Mouse (Mus musculus) heart, embryonic 16.5 days (tissue): ENCODE measurements around the gene Taf3. TPM values are rescaled to one million over a fixed set of nuclear protein-coding genes. Genes with fewer than 3 reads are reported as not detected.

ENCODE experiments used
- ATAC-seq: fragments of 200-750 bp; cut with Nextera tagmentation; replicated peaks from 2 replicates; pipeline ENCODE4 v1.8.0; 2017; ENCODE audit warnings: moderate number of reproducible peaks; ENCODE audit not compliant: insufficient read depth, low FRiP score; ENCODE audit errors: extremely low read depth
- H3K27ac ChIP-seq: fragments of 300-500 bp; sonication (generic); 2 replicates; pipeline ENCODE4 v1.5.1; 2014; ENCODE audit warnings: mild to moderate bottlenecking, low read length, control low read depth, moderate library complexity
- H3K27me3 ChIP-seq: fragments of 300-500 bp; sonication (generic); 2 replicates; pipeline ENCODE4 v1.6.1; 2014; ENCODE audit warnings: low read length, mixed read lengths; ENCODE audit not compliant: control insufficient read depth, insufficient read depth
- H3K36me3 ChIP-seq: fragments of 300-500 bp; sonication (generic); 2 replicates; pipeline ENCODE4 v1.6.1; 2014; ENCODE audit not compliant: control insufficient read depth, insufficient read depth
- H3K4me1 ChIP-seq: fragments of 300-500 bp; sonication (generic); 2 replicates; pipeline ENCODE4 v1.6.1; 2014; ENCODE audit warnings: low read length, mixed read lengths; ENCODE audit not compliant: control insufficient read depth, insufficient read depth
- H3K4me2 ChIP-seq: fragments of 300-500 bp; sonication (generic); 2 replicates; pipeline ENCODE4 v1.6.1; 2014; ENCODE audit warnings: low read depth, mild to moderate bottlenecking, control low read depth, low read length
- H3K4me3 ChIP-seq: fragments of 300-500 bp; sonication (generic); 2 replicates; pipeline ENCODE4 v1.5.1; 2014; ENCODE audit warnings: mild to moderate bottlenecking, control low read depth, low read length
- H3K9ac ChIP-seq: fragments of 300-500 bp; sonication (generic); 2 replicates; pipeline ENCODE4 v1.6.1; 2014; ENCODE audit warnings: low read length, control low read depth
- H3K9me3 ChIP-seq: fragments of 300-500 bp; sonication (generic); replicated peaks from 2 replicates; pipeline ENCODE4 v1.6.1; 2016; ENCODE audit warnings: low read length; ENCODE audit not compliant: control insufficient read depth
- WGBS: fragments of 180-500 bp; shearing (Covaris S2); extraction: QIAGEN DNeasy Blood & Tissue Kit; methylation state at CpG from one replicate; pipeline ENCODE4 v1.1.7; 2014; 5-methylcytosine and 5-hydroxymethylcytosine counted together
- polyA plus RNA-seq: library from polyadenylated mRNA; unstranded; fragments of >200 nt; fragmentation: Nextera tagmentation; extraction: Ambion mirVana; gene quantifications from 2 replicates; pipeline ENCODE4 v1.2.1, GENCODE M21; 2015

Gene Taf3
- polyA plus RNA-seq, 1 experiment from 2014 or later = 8.3 TPM

GRCm38 (mm10) chr2:9918691-9919471 is 129.5 kb downstream of the Taf3 start:
- Histone ChIP-seq H3K36me3 (peaks cover 9% of the 10 kb centered on the region), H3K27ac (no peak overlapping the region), H3K27me3 (no peaks in the 10 kb centered on the region), H3K9ac (no peak overlapping the region), H3K4me1 (no peaks in the 10 kb centered on the region), H3K4me2 (no peak overlapping the region), H3K9me3 (no peaks in the 10 kb centered on the region), H3K4me3 (no peak overlapping the region)
- 72% methylated on average over 17 of the region's 17 CpGs for WGBS
- ATAC-seq = no peak

GRCm38 (mm10) chr2:9917602-9918001 is 130.8 kb downstream of the Taf3 start:
- H3K27me3 ChIP-seq = no peaks in the 10 kb centered on the region
- WGBS = 86% methylated on average over 9 of the region's 9 CpGs
- H3K27ac ChIP-seq = no peak overlapping the region
- ATAC-seq = no peak
- no peak overlapping the region for H3K9ac ChIP-seq
- H3K4me1 ChIP-seq = no peaks in the 10 kb centered on the region
- H3K9me3 ChIP-seq = no peaks in the 10 kb centered on the region
- H3K4me3 ChIP-seq = no peak overlapping the region
- H3K4me2 ChIP-seq = no peak overlapping the region
- H3K36me3 ChIP-seq = peaks cover 9% of the 10 kb centered on the region

GRCm38 (mm10) chr2:9905995-9906394 is 142.4 kb downstream of the Taf3 start:
- Histone ChIP-seq H3K27ac (no peak overlapping the region), H3K27me3 (peaks cover 4% of the 10 kb centered on the region; the same call in 1 of the 2 replicates), H3K4me2 (peak overlapping the region; percentile 62), H3K36me3 (no peaks in the 10 kb centered on the region), H3K9me3 (no peaks in the 10 kb centered on the region), H3K4me3 (peak overlapping the region; percentile 38), H3K9ac (no peak overlapping the region), H3K4me1 (peaks cover 5% of the 10 kb centered on the region; the same call in 1 of the 2 replicates)
- WGBS = 4% methylated on average over 11 of the region's 11 CpGs
- no peak; the same call in 1 of the 2 replicates for ATAC-seq

- no peak for ATAC-seq
- H3K9ac ChIP-seq = no peak overlapping the region
Measured at GRCm38 (mm10) chr2:9903854-9904560, 144.4 kb downstream of the Taf3 start.

GRCm38 (mm10) chr2:9897846-9898245 is 150.6 kb downstream of the Taf3 start:
- Histone ChIP-seq H3K4me1 (peaks cover 3% of the 10 kb centered on the region; the same call in 1 of the 2 replicates), H3K27ac (no peak overlapping the region)
- WGBS = 28% methylated on average over 8 of the region's 8 CpGs

More at GRCm38 (mm10) chr2:9903854-9904560, 144.4 kb downstream of the Taf3 start:
- Histone ChIP-seq H3K4me1 (peaks cover 5% of the 10 kb centered on the region; the same call in 1 of the 2 replicates), H3K27ac (no peak overlapping the region), H3K36me3 (no peaks in the 10 kb centered on the region), H3K4me2 (no peak overlapping the region), H3K27me3 (peaks cover 8% of the 10 kb centered on the region), H3K9me3 (no peaks in the 10 kb centered on the region), H3K4me3 (no peak overlapping the region)
- WGBS = 55% methylated on average over 14 of the region's 14 CpGs

GRCm38 (mm10) chr2:9896097-9896770 is 152.2 kb downstream of the Taf3 start:
- 3% methylated on average over 22 of the region's 22 CpGs for WGBS
- H3K4me2 ChIP-seq = peak overlapping the region; percentile 3; the same call in 1 of the 2 replicates
- ATAC-seq = no peak
- no peak overlapping the region for H3K27ac ChIP-seq
- peaks cover 77% of the 10 kb centered on the region for H3K27me3 ChIP-seq
- no peak overlapping the region for H3K9ac ChIP-seq
- peak overlapping the region; percentile 11; the same call in 1 of the 2 replicates for H3K4me3 ChIP-seq
- H3K4me1 ChIP-seq = peaks cover 3% of the 10 kb centered on the region; the same call in 1 of the 2 replicates
- no peaks in the 10 kb centered on the region for H3K9me3 ChIP-seq
- H3K36me3 ChIP-seq = no peaks in the 10 kb centered on the region

More at GRCm38 (mm10) chr2:9897846-9898245, 150.6 kb downstream of the Taf3 start:
- no peak overlapping the region for H3K4me2 ChIP-seq
- H3K36me3 ChIP-seq = no peaks in the 10 kb centered on the region
- no peak overlapping the region for H3K4me3 ChIP-seq
- ATAC-seq = no peak
- H3K9me3 ChIP-seq = no peaks in the 10 kb centered on the region
- H3K27me3 ChIP-seq = peaks cover 68% of the 10 kb centered on the region
- H3K9ac ChIP-seq = no peak overlapping the region

- Histone ChIP-seq H3K36me3 (no peaks in the 10 kb centered on the region), H3K9me3 (no peaks in the 10 kb centered on the region), H3K4me3 (no peak overlapping the region), H3K9ac (no peak overlapping the region), H3K27me3 (peaks cover 82% of the 10 kb centered on the region), H3K27ac (no peak overlapping the region), H3K4me1 (peaks cover 3% of the 10 kb centered on the region; the same call in 1 of the 2 replicates), H3K4me2 (no peak overlapping the region)
- WGBS = 3% methylated on average over 19 of the region's 19 CpGs
- no peak for ATAC-seq
Measured at GRCm38 (mm10) chr2:9894836-9895593, 153.4 kb downstream of the Taf3 start.

- H3K4me3 ChIP-seq = no peak overlapping the region
- H3K9me3 ChIP-seq = no peaks in the 10 kb centered on the region
- WGBS = 5% methylated on average over 6 of the region's 6 CpGs
- no peaks in the 10 kb centered on the region for H3K36me3 ChIP-seq
- no peak for ATAC-seq
- peaks cover 87% of the 10 kb centered on the region for H3K27me3 ChIP-seq
- H3K9ac ChIP-seq = no peak overlapping the region
- peaks cover 8% of the 10 kb centered on the region; the same call in 1 of the 2 replicates for H3K4me1 ChIP-seq
- no peak overlapping the region for H3K4me2 ChIP-seq
- H3K27ac ChIP-seq = no peak overlapping the region
Measured at GRCm38 (mm10) chr2:9893272-9893953, 155.0 kb downstream of the Taf3 start.
